Mouse (Mus musculus) stomach, embryonic 15.5 days (tissue): Measurements from ENCODE around the gene Slc16a5. TPM values are rescaled to one million over a fixed set of nuclear protein-coding genes. Genes with fewer than 3 reads are reported as not detected.
"Not testable (repeated sequence)": the region's sequence is repeated elsewhere in the genome, so short reads cannot be mapped to it uniquely, and the experiment has no call there.

ENCODE experiments used
- ATAC-seq: fragments of 200-750 bp; cut with Nextera tagmentation; 2 replicates; pipeline ENCODE4 v1.8.0; 2017; ENCODE audit warnings: low read depth, moderate number of reproducible peaks, moderate TSS enrichment; ENCODE audit not compliant: insufficient read depth, low FRiP score
- H3K27ac ChIP-seq: fragments of 300-500 bp; sonication (generic); 2 replicates; pipeline ENCODE4 v1.5.1; 2015; ENCODE audit warnings: mild to moderate bottlenecking, inconsistent platforms
- H3K27me3 ChIP-seq: fragments of 300-500 bp; sonication (generic); replicated peaks from 2 replicates; pipeline ENCODE4 v1.6.1; 2015; ENCODE audit warnings: inconsistent platforms
- H3K36me3 ChIP-seq: fragments of 300-500 bp; sonication (generic); 2 replicates; pipeline ENCODE4 v1.6.1; 2015; ENCODE audit warnings: inconsistent platforms
- H3K4me1 ChIP-seq: fragments of 300-500 bp; sonication (generic); 2 replicates; pipeline ENCODE4 v1.6.1; 2015; ENCODE audit warnings: inconsistent platforms
- H3K4me2 ChIP-seq: fragments of 300-500 bp; sonication (generic); 2 replicates; pipeline ENCODE4 v1.6.1; 2015; ENCODE audit warnings: mild to moderate bottlenecking, inconsistent platforms
- H3K4me3 ChIP-seq: fragments of 300-500 bp; sonication (generic); replicated peaks from 2 replicates; pipeline ENCODE4 v1.5.1; 2015; ENCODE audit warnings: inconsistent platforms
- H3K9ac ChIP-seq: fragments of 300-500 bp; sonication (generic); 2 replicates; pipeline ENCODE4 v1.6.1; 2015; ENCODE audit warnings: inconsistent platforms
- H3K9me3 ChIP-seq: fragments of 300-500 bp; sonication (generic); 2 replicates; pipeline ENCODE4 v1.6.1; 2016; ENCODE audit warnings: inconsistent platforms
- WGBS: fragments of 180-500 bp; shearing (Covaris S2); methylation state at CpG from one replicate; pipeline ENCODE4 v1.1.7; 2015; 5-methylcytosine and 5-hydroxymethylcytosine counted together
- polyA plus RNA-seq: library from polyadenylated mRNA; unstranded; fragments of >200 nt; fragmentation: Nextera tagmentation; extraction: Ambion mirVana; gene quantifications from 2 replicates; pipeline ENCODE4 v1.2.1, GENCODE M21; 2015

Slc16a5 gene
- polyA plus RNA-seq, 1 experiment from 2014 or later: 2.3 TPM

- 87% methylated on average over 19 of the region's 19 CpGs for WGBS
- no peak for ATAC-seq
- Histone ChIP-seq H3K4me3 (no peak overlapping the region), H3K4me1 (peaks cover 15% of the 10 kb centered on the region), H3K36me3 (0 out of 2 replicates have a peak, but pooled peaks cover 5% of the 10 kb centered on the region), H3K27ac (no peak overlapping the region), H3K4me2 (no peak overlapping the region), H3K9ac (no peak overlapping the region), H3K9me3 (no peaks in the 10 kb centered on the region), H3K27me3 (no peaks in the 10 kb centered on the region)
Measured at GRCm38 (mm10) chr11:115488551-115489104, 26.4 kb downstream of the Slc16a5 start.

GRCm38 (mm10) chr11:115490441-115491355 lies 28.4 kb downstream of the Slc16a5 start:
- peak; percentile 34; the same call in 1 of the 2 replicates for ATAC-seq
- no peaks in the 10 kb centered on the region for H3K9me3 ChIP-seq
- peak overlapping the region; percentile 88 for H3K4me2 ChIP-seq
- H3K9ac ChIP-seq: peak overlapping the region; percentile 21
- no peaks in the 10 kb centered on the region for H3K27me3 ChIP-seq
- H3K4me3 ChIP-seq: peak overlapping the region; percentile 60
- H3K36me3 ChIP-seq: 0 out of 2 replicates have a peak, but pooled peaks cover 5% of the 10 kb centered on the region
- H3K4me1 ChIP-seq: peaks cover 15% of the 10 kb centered on the region
- H3K27ac ChIP-seq: peak overlapping the region; percentile 84; the same call in 1 of the 2 replicates
- WGBS: 24% methylated on average over 25 of the region's 25 CpGs

- Histone ChIP-seq H3K4me3 (peak within 1 kb of the TSS; percentile 60), H3K9ac (peak within 1 kb of the TSS; percentile 42), H3K4me2 (peak within 1 kb of the TSS; percentile 88), H3K4me1 (peaks cover 15% of the 10 kb centered on the region), H3K27me3 (no peaks in the 10 kb centered on the region), H3K9me3 (no peaks in the 10 kb centered on the region), H3K36me3 (0 out of 2 replicates have a peak, but pooled peaks cover 5% of the 10 kb centered on the region), H3K27ac (peak within 1 kb of the TSS; percentile 84)
- peak; percentile 92 for ATAC-seq
- WGBS: under 1% methylated on average over 43 of the region's 43 CpGs
Measured at GRCm38 (mm10) chr11:115491356-115492083, 29.2 kb downstream of the Slc16a5 start, which contains the start of gene Nt5c. Gene Nt5c (minus strand): TSS chr11:115491862.

GRCm38 (mm10) chr11:115492387-115492786 lies 30.1 kb downstream of the Slc16a5 start:
- no peak for ATAC-seq
- H3K9me3 ChIP-seq: no peaks in the 10 kb centered on the region
- no peak overlapping the region for H3K27ac ChIP-seq
- H3K9ac ChIP-seq: no peak overlapping the region
- peaks cover 10% of the 10 kb centered on the region; the same call in 1 of the 2 replicates for H3K36me3 ChIP-seq
- H3K27me3 ChIP-seq: no peaks in the 10 kb centered on the region
- H3K4me1 ChIP-seq: peaks cover 15% of the 10 kb centered on the region
- peak overlapping the region; percentile 60 for H3K4me3 ChIP-seq
- 27% methylated on average over 6 of the region's 6 CpGs for WGBS
- peak overlapping the region; percentile 88 for H3K4me2 ChIP-seq

- not testable (repeated sequence) for H3K27ac ChIP-seq, H3K4me1 ChIP-seq, H3K27me3 ChIP-seq, H3K9me3 ChIP-seq, H3K4me2 ChIP-seq, H3K4me3 ChIP-seq, H3K9ac ChIP-seq, ATAC-seq
- peaks cover 32% of the 10 kb centered on the region for H3K36me3 ChIP-seq
- 86% methylated on average over 9 of the region's 9 CpGs for WGBS
Measured at GRCm38 (mm10) chr11:115496559-115496958, 34.3 kb downstream of the Slc16a5 start.

- no peak overlapping the region for H3K4me2 ChIP-seq
- H3K4me1 ChIP-seq: peaks cover 12% of the 10 kb centered on the region
- no peak overlapping the region for H3K9ac ChIP-seq
- H3K9me3 ChIP-seq: no peaks in the 10 kb centered on the region
- ATAC-seq: no peak
- no peak overlapping the region for H3K4me3 ChIP-seq
- H3K27me3 ChIP-seq: no peaks in the 10 kb centered on the region
- 88% methylated on average over 6 of the region's 6 CpGs for WGBS
- H3K36me3 ChIP-seq: peaks cover 29% of the 10 kb centered on the region
- H3K27ac ChIP-seq: no peak overlapping the region
Measured at GRCm38 (mm10) chr11:115502636-115503035, 40.4 kb downstream of the Slc16a5 start.

GRCm38 (mm10) chr11:115506586-115506985 lies 44.3 kb downstream of the Slc16a5 start:
- Histone ChIP-seq H3K36me3 (peaks cover 5% of the 10 kb centered on the region), H3K27me3 (no peaks in the 10 kb centered on the region), H3K27ac (no peak overlapping the region), H3K9me3 (no peaks in the 10 kb centered on the region), H3K9ac (no peak overlapping the region), H3K4me1 (peaks cover 42% of the 10 kb centered on the region), H3K4me3 (no peak overlapping the region), H3K4me2 (no peak overlapping the region)
- 64% methylated on average over 3 of the region's 3 CpGs for WGBS
- ATAC-seq: peak; percentile 71; the same call in 1 of the 2 replicates

- 64% methylated on average over 2 of the region's 2 CpGs for WGBS
- peaks cover 55% of the 10 kb centered on the region for H3K4me1 ChIP-seq
Measured at GRCm38 (mm10) chr11:115508061-115508460, 45.8 kb downstream of the Slc16a5 start.

GRCm38 (mm10) chr11:115509773-115510506 lies 47.7 kb downstream of the Slc16a5 start:
- Histone ChIP-seq H3K9ac (no peak overlapping the region; the same call in 1 of the 2 replicates), H3K27me3 (no peaks in the 10 kb centered on the region), H3K4me2 (peak overlapping the region; percentile 34; the same call in 1 of the 2 replicates), H3K27ac (peak overlapping the region; percentile 65), H3K36me3 (no peaks in the 10 kb centered on the region), H3K4me3 (peak overlapping the region; percentile 5; the same call in 1 of the 2 replicates), H3K9me3 (no peaks in the 10 kb centered on the region), H3K4me1 (peaks cover 55% of the 10 kb centered on the region)
- no peak for ATAC-seq
- 35% methylated on average over 6 of the region's 6 CpGs for WGBS

More at GRCm38 (mm10) chr11:115508061-115508460, 45.8 kb downstream of the Slc16a5 start:
- Histone ChIP-seq H3K9me3 (no peaks in the 10 kb centered on the region), H3K27ac (no peak overlapping the region), H3K9ac (no peak overlapping the region), H3K4me2 (no peak overlapping the region), H3K36me3 (no peaks in the 10 kb centered on the region), H3K27me3 (no peaks in the 10 kb centered on the region), H3K4me3 (no peak overlapping the region)
- ATAC-seq: no peak

GRCm38 (mm10) chr11:115510507-115510888 lies 48.2 kb downstream of the Slc16a5 start:
- Histone ChIP-seq H3K4me3 (peak overlapping the region; percentile 5; the same call in 1 of the 2 replicates), H3K4me2 (peak overlapping the region; percentile 34; the same call in 1 of the 2 replicates)
- ATAC-seq: no peak

GRCm38 (mm10) chr11:115511121-115511520 lies 48.8 kb downstream of the Slc16a5 start:
- peak overlapping the region; percentile 76 for H3K4me2 ChIP-seq
- peak overlapping the region; percentile 90; the same call in 1 of the 2 replicates for H3K4me3 ChIP-seq
- H3K27me3 ChIP-seq: no peaks in the 10 kb centered on the region
- H3K36me3 ChIP-seq: no peaks in the 10 kb centered on the region
- peak; percentile 27; the same call in 1 of the 2 replicates for ATAC-seq
- H3K9me3 ChIP-seq: no peaks in the 10 kb centered on the region
- peak overlapping the region; percentile 55; the same call in 1 of the 2 replicates for H3K27ac ChIP-seq
- H3K9ac ChIP-seq: peak overlapping the region; percentile 8
- 57% methylated on average over 2 of the region's 2 CpGs for WGBS
- peaks cover 52% of the 10 kb centered on the region for H3K4me1 ChIP-seq

More at GRCm38 (mm10) chr11:115510507-115510888, 48.2 kb downstream of the Slc16a5 start:
- Histone ChIP-seq H3K27ac (peak overlapping the region; percentile 65), H3K9ac (no peak overlapping the region), H3K27me3 (no peaks in the 10 kb centered on the region), H3K4me1 (peaks cover 55% of the 10 kb centered on the region), H3K9me3 (no peaks in the 10 kb centered on the region), H3K36me3 (no peaks in the 10 kb centered on the region)
- WGBS: 39% methylated on average over 5 of the region's 5 CpGs
